Mouse (Mus musculus): Measurements from ENCODE around the gene Atxn2.

DNA sequence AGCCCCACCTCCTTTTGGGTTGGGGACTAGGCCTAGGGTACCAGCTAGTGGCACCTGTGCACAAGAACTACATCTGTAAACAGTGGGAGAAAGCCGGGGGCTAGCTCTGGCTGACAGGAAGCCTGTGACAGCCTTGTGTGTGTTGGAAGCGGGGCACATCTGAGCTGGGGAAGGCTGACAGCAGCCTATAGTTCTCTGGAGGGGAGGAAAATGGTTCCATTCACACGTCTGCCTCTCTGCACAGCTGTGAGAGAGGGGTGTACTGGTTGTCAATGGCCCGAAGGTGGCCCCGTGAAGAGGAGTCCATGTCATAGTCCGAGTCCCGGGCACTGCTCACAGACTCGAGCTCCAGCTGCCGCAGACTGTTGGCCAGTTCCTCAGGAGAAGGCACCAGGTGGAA is 106.4 kb downstream of the Atxn2 start:
- TF ChIP-seq CTCF (IDR thresholded peaks at IDR 0.05; ENCODE audit: extremely low read depth, insufficient read depth, insufficient read length, insufficient replicate concordance), result no peak
- no peak for TF ChIP-seq POLR2A (IDR thresholded peaks at IDR 0.05; ENCODE audit: low read depth, low read length)
